22 mouse cellular contexts compared by ENCODE assay signal in genomic region chr2:173468136-173468535, GRCm38 (mm10). TPM values are rescaled to one million over a fixed set of nuclear protein-coding genes. Genes with fewer than 3 reads are reported as not detected.
DNase-seq lines count a peak whose midpoint lies in the region; ATAC-seq and TF ChIP-seq lines count a peak whose summit lies in the region.
"Had no signal": no experiment of that assay in that cellular context is flagged by ENCODE, and none has a peak within 500 bp of the region (broad histone marks: within the 10 kb centered on the region; RNA-seq: fewer than 3 reads in every experiment).

No protein-coding gene starts in this region.

- no peaks in the 10 kb centered on the region for H3K4me1 ChIP-seq in intestine, embryonic 14.5 days (replicated peaks; ENCODE audit: control insufficient read depth, insufficient read depth, low read length)
- no peaks in the 10 kb centered on the region for H3K4me1 ChIP-seq in intestine, postnatal 0 days (replicated peaks; ENCODE audit: control insufficient read depth, insufficient read depth, low read length)
- H3K4me1 ChIP-seq in neural tube, embryonic 15.5 days: no peaks in the 10 kb centered on the region
- H3K4me1 ChIP-seq in limb, embryonic 10.5 days: no peaks in the 10 kb centered on the region
- H3K4me1 ChIP-seq: embryonic facial prominence, embryonic 15.5 days; forebrain, embryonic 10.5 days; forebrain, embryonic 15.5 days; heart, embryonic 12.5 days; hindbrain, embryonic 12.5 days had no signal

- peak; percentile 45 for DNase-seq in intestine, embryonic 14.5 days (ENCODE audit: low spot score)
- DNase-seq in neural tube, embryonic 10.5 days (ENCODE audit: extremely low spot score, low spot score): peak; percentile 8
- peak; percentile 20 for DNase-seq in limb, embryonic 10.5 days (ENCODE audit: low spot score)
- DNase-seq in left cerebral cortex, adult 11 months (ENCODE audit: low spot score): no peak
- DNase-seq: adrenal gland, adult 2 months; adrenal gland, postnatal 36 days; cerebellum, adult 2 months; cerebellum, postnatal 10 days; gastrocnemius, postnatal 10 days; heart, adult 2 months had no signal

- ATAC-seq in intestine, embryonic 14.5 days (replicated peaks; ENCODE audit: low FRiP score, low TSS enrichment, low read depth): no peak
- no peak for ATAC-seq in intestine, postnatal 0 days
- no peak for ATAC-seq in neural tube, embryonic 15.5 days (ENCODE audit: low FRiP score)
- ATAC-seq: forebrain, embryonic 15.5 days; hindbrain, embryonic 16.5 days had no signal

- H3K27me3 ChIP-seq in intestine, embryonic 14.5 days (replicated peaks; ENCODE audit: control insufficient read depth, insufficient read depth, low read length): no peaks in the 10 kb centered on the region
- H3K27me3 ChIP-seq in intestine, postnatal 0 days (replicated peaks; ENCODE audit: control insufficient read depth, insufficient read depth, low read length): no peaks in the 10 kb centered on the region
- H3K27me3 ChIP-seq in neural tube, embryonic 15.5 days (replicated peaks): no peaks in the 10 kb centered on the region
- no peaks in the 10 kb centered on the region for H3K27me3 ChIP-seq in limb, embryonic 10.5 days (ENCODE audit: low read depth, poor library complexity, severe bottlenecking)
- H3K27me3 ChIP-seq: embryonic facial prominence, embryonic 15.5 days; forebrain, embryonic 15.5 days; heart, embryonic 12.5 days; hindbrain, embryonic 12.5 days had no signal

- H3K27ac ChIP-seq in intestine, embryonic 14.5 days (ENCODE audit: low read depth): no peak overlapping the region
- no peak overlapping the region for H3K27ac ChIP-seq in intestine, postnatal 0 days (ENCODE audit: low read depth, low read length)
- no peak overlapping the region for H3K27ac ChIP-seq in neural tube, embryonic 15.5 days (replicated peaks)
- no peak overlapping the region for H3K27ac ChIP-seq in limb, embryonic 10.5 days
- H3K27ac ChIP-seq: embryonic facial prominence, embryonic 15.5 days; forebrain, embryonic 10.5 days; forebrain, embryonic 15.5 days; heart, adult 2 months; hindbrain, embryonic 12.5 days had no signal

- WGBS in intestine, embryonic 14.5 days: 90% methylated on average over 3 of the region's 3 CpGs
- WGBS in intestine, postnatal 0 days: 96% methylated on average over 3 of the region's 3 CpGs
- 87% methylated on average over 3 of the region's 3 CpGs for WGBS in neural tube, embryonic 15.5 days
- WGBS in limb, embryonic 10.5 days: 81% methylated on average over 3 of the region's 3 CpGs

- H3K4me2 ChIP-seq in intestine, embryonic 14.5 days (ENCODE audit: low read length): no peak overlapping the region
- no peak overlapping the region for H3K4me2 ChIP-seq in intestine, postnatal 0 days (replicated peaks; ENCODE audit: low read depth)
- no peak overlapping the region for H3K4me2 ChIP-seq in neural tube, embryonic 15.5 days
- H3K4me2 ChIP-seq: embryonic facial prominence, embryonic 15.5 days; forebrain, embryonic 15.5 days; heart, embryonic 12.5 days; hindbrain, embryonic 12.5 days had no signal

- no peaks in the 10 kb centered on the region for H3K9me3 ChIP-seq in intestine, embryonic 14.5 days (ENCODE audit: control insufficient read depth, low read length)
- no peaks in the 10 kb centered on the region for H3K9me3 ChIP-seq in intestine, postnatal 0 days (ENCODE audit: control insufficient read depth)
- no peaks in the 10 kb centered on the region for H3K9me3 ChIP-seq in neural tube, embryonic 15.5 days (replicated peaks)
- H3K9me3 ChIP-seq in limb, embryonic 10.5 days (replicated peaks): no peaks in the 10 kb centered on the region
- H3K9me3 ChIP-seq: embryonic facial prominence, embryonic 15.5 days; forebrain, embryonic 10.5 days; forebrain, embryonic 15.5 days; heart, embryonic 12.5 days; hindbrain, embryonic 12.5 days had no signal

- H3K9ac ChIP-seq in intestine, embryonic 14.5 days (ENCODE audit: low read length): no peak overlapping the region
- H3K9ac ChIP-seq in intestine, postnatal 0 days (ENCODE audit: low read depth, low read length): no peak overlapping the region
- no peak overlapping the region for H3K9ac ChIP-seq in neural tube, embryonic 15.5 days (replicated peaks)
- H3K9ac ChIP-seq: embryonic facial prominence, embryonic 15.5 days; forebrain, embryonic 15.5 days; heart, embryonic 12.5 days; hindbrain, embryonic 12.5 days had no signal

- no peak overlapping the region for H3K4me3 ChIP-seq in intestine, embryonic 14.5 days (ENCODE audit: low read depth, low read length)
- no peak overlapping the region for H3K4me3 ChIP-seq in intestine, postnatal 0 days (ENCODE audit: low read depth, low read length)
- H3K4me3 ChIP-seq in neural tube, embryonic 15.5 days (replicated peaks): no peak overlapping the region
- no peak overlapping the region for H3K4me3 ChIP-seq in limb, embryonic 10.5 days
- H3K4me3 ChIP-seq: embryonic facial prominence, embryonic 15.5 days; erythroblast, embryonic 14.5 days; forebrain, embryonic 10.5 days; forebrain, embryonic 15.5 days; heart, adult 2 months; heart, embryonic 12.5 days; hindbrain, embryonic 12.5 days had no signal

- H3K36me3 ChIP-seq in intestine, embryonic 14.5 days (ENCODE audit: control insufficient read depth, insufficient read depth, low read length): no peaks in the 10 kb centered on the region
- no peaks in the 10 kb centered on the region for H3K36me3 ChIP-seq in intestine, postnatal 0 days (ENCODE audit: control insufficient read depth, insufficient read depth)
- H3K36me3 ChIP-seq in neural tube, embryonic 15.5 days: no peaks in the 10 kb centered on the region
- no peaks in the 10 kb centered on the region for H3K36me3 ChIP-seq in limb, embryonic 10.5 days
- H3K36me3 ChIP-seq: embryonic facial prominence, embryonic 15.5 days; forebrain, embryonic 10.5 days; forebrain, embryonic 15.5 days; heart, embryonic 12.5 days; hindbrain, embryonic 12.5 days had no signal

- no peak for TF ChIP-seq CTCF in intestine, postnatal 0 days (IDR thresholded peaks at IDR 0.05; ENCODE audit: low read depth)

RNA-seq across cellular contexts. Expression of gene 1700021F07Rik, which starts 54.2 kb away (rescaled TPM):
- polyA plus RNA-seq in intestine, embryonic 14.5 days (2014; fragmentation: Nextera tagmentation; extraction: Ambion mirVana): not detected in 2 replicates
- not detected in 2 replicates for polyA plus RNA-seq in intestine, postnatal 0 days (2015; fragmentation: Nextera tagmentation; extraction: Ambion mirVana)
- not detected in 2 replicates for polyA plus RNA-seq in neural tube, embryonic 15.5 days (2015; fragmentation: Nextera tagmentation; extraction: Ambion mirVana)
- polyA plus RNA-seq in limb, embryonic 10.5 days (2016; fragmentation: Nextera tagmentation; extraction: Ambion mirVana): not detected in 2 replicates
- polyA plus RNA-seq: adrenal gland, adult 2 months; cerebellum, adult 2 months; embryonic facial prominence, embryonic 11.5 days; embryonic facial prominence, embryonic 15.5 days; erythroblast, embryonic 14.5 days; forebrain, embryonic 10.5 days; forebrain, embryonic 15.5 days; frontal cortex, adult 2 months; heart, adult 2 months; heart, embryonic 12.5 days; heart, embryonic 16.5 days; hindbrain, embryonic 12.5 days; hindbrain, embryonic 16.5 days had no signal
